In genomic region chr15:97169381-97169780, GRCm38 (mm10) we compare ENCODE assay signal across 28 mouse cellular contexts.
DNase-seq lines count a peak whose midpoint lies in the region; ATAC-seq and TF ChIP-seq lines count a peak whose summit lies in the region.
"Had no signal": no experiment of that assay in that cellular context is flagged by ENCODE, and none has a peak within 500 bp of the region (broad histone marks: within the 10 kb centered on the region; RNA-seq: fewer than 3 reads in every experiment).

No protein-coding gene starts in this region.

- DNase-seq in adrenal gland, adult 8-10 months = peak; percentile 12
- DNase-seq in adrenal gland, adult 2 months = no peak
- peak; percentile 46 for DNase-seq in gastrocnemius, adult 2 months
- DNase-seq in gastrocnemius, adult 8-10 months (ENCODE audit: low spot score in 2 of 2) = no peak
- DNase-seq in heart, adult 11 months = no peak
- DNase-seq in brain, adult 2 months (ENCODE audit: low read depth, low spot score) = peak; percentile 37
- DNase-seq in urinary bladder, adult 2 months (ENCODE audit: low spot score) = no peak
- DNase-seq: cerebellum, adult 18-20 months; forebrain, postnatal 0 days; kidney, adult 11 months; kidney, postnatal 14 days; layer of hippocampus, adult 9-11 months; retina, postnatal 1 day; right cerebral cortex, postnatal 25 days; spleen, adult 18-20 months; thymus, postnatal 14 days had no signal

- no peaks in the 10 kb centered on the region for H3K9me3 ChIP-seq in heart, embryonic 15.5 days (replicated peaks)
- H3K9me3 ChIP-seq: forebrain, embryonic 12.5 days; hindbrain, embryonic 10.5 days; hindbrain, embryonic 15.5 days; lung, embryonic 15.5 days; midbrain, embryonic 10.5 days; midbrain, embryonic 15.5 days; neural tube, embryonic 15.5 days had no signal

- ATAC-seq in heart, embryonic 15.5 days (replicated peaks; ENCODE audit: insufficient number of reproducible peaks, insufficient read depth, low FRiP score, low read depth) = no peak; the same call in 1 of the 2 replicates
- ATAC-seq: forebrain, postnatal 0 days; inflammation-experienced regulatory T-cells, adult 6 months; midbrain, embryonic 15.5 days had no signal

- no peak for TF ChIP-seq CTCF in gastrocnemius, adult 2 months (IDR thresholded peaks at IDR 0.05)

- no peaks in the 10 kb centered on the region for H3K27me3 ChIP-seq in heart, embryonic 15.5 days
- H3K27me3 ChIP-seq: forebrain, embryonic 12.5 days; hindbrain, embryonic 15.5 days; lung, embryonic 15.5 days; midbrain, embryonic 15.5 days; neural tube, embryonic 15.5 days had no signal

- H3K4me1 ChIP-seq in heart, embryonic 15.5 days (replicated peaks) = peaks cover 22% of the 10 kb centered on the region
- H3K4me1 ChIP-seq: forebrain, embryonic 12.5 days; hindbrain, embryonic 15.5 days; midbrain, embryonic 15.5 days had no signal

- H3K4me2 ChIP-seq in heart, embryonic 15.5 days = no peak overlapping the region
- H3K4me2 ChIP-seq: forebrain, embryonic 12.5 days; hindbrain, embryonic 15.5 days; liver, embryonic 11.5 days; lung, embryonic 15.5 days; midbrain, embryonic 15.5 days; neural tube, embryonic 15.5 days had no signal

- H3K27ac ChIP-seq in gastrocnemius, adult 2 months = peak overlapping the region; percentile 91
- H3K27ac ChIP-seq in heart, embryonic 15.5 days = peak overlapping the region; percentile 39
- H3K27ac ChIP-seq: forebrain, embryonic 12.5 days; hindbrain, embryonic 10.5 days; hindbrain, embryonic 15.5 days; lung, embryonic 15.5 days; midbrain, embryonic 10.5 days; midbrain, embryonic 15.5 days; neural tube, embryonic 15.5 days had no signal

- intact Hi-C loops in gastrocnemius, adult 2 months (cut with DNase I) = no loop called here

- H3K9ac ChIP-seq in heart, embryonic 15.5 days = no peak overlapping the region
- H3K9ac ChIP-seq: forebrain, embryonic 12.5 days; forebrain, postnatal 0 days; hindbrain, embryonic 15.5 days; lung, embryonic 15.5 days; midbrain, embryonic 15.5 days; neural tube, embryonic 15.5 days had no signal

- 59% methylated on average over 10 of the region's 10 CpGs for WGBS in heart, embryonic 15.5 days

- H3K4me3 ChIP-seq in gastrocnemius, adult 2 months = peak overlapping the region; percentile 50
- H3K4me3 ChIP-seq in heart, embryonic 15.5 days = no peak overlapping the region
- H3K4me3 ChIP-seq: erythroblast, embryonic 14.5 days; forebrain, embryonic 12.5 days; hindbrain, embryonic 10.5 days; hindbrain, embryonic 15.5 days; lung, embryonic 15.5 days; midbrain, embryonic 10.5 days; midbrain, embryonic 15.5 days; neural tube, embryonic 15.5 days had no signal

- no peaks in the 10 kb centered on the region for H3K36me3 ChIP-seq in heart, embryonic 15.5 days
- H3K36me3 ChIP-seq: forebrain, embryonic 12.5 days; G1E; hindbrain, embryonic 10.5 days; hindbrain, embryonic 15.5 days; lung, embryonic 15.5 days; midbrain, embryonic 10.5 days; midbrain, embryonic 15.5 days; neural tube, embryonic 15.5 days had no signal

Comparison
In these comparisons a context has a peak if more than half of its experiments do, and no peak if none do; other contexts are left out.
1. DNase-seq: peak in adrenal gland, adult 8-10 months (single experiment), gastrocnemius, adult 2 months (single experiment) and brain, adult 2 months (single experiment); none in adrenal gland, adult 2 months (single experiment), gastrocnemius, adult 8-10 months (0 of 2), heart, adult 11 months (single experiment) and urinary bladder, adult 2 months (single experiment).